Mouse (Mus musculus) hindbrain, embryonic 12.5 days (tissue): Measurements from ENCODE around the gene Ttpal. TPM values are rescaled to one million over a fixed set of nuclear protein-coding genes. Genes with fewer than 3 reads are reported as not detected.

Source experiments
- ATAC-seq: fragments of 200-750 bp; cut with Nextera tagmentation; 2 replicates; pipeline ENCODE4 v1.8.0; 2017; ENCODE audit warnings: moderate TSS enrichment; ENCODE audit not compliant: low FRiP score
- H3K27ac ChIP-seq: fragments of 300-500 bp; sonication (generic); 2 replicates; pipeline ENCODE4 v1.5.1; 2016; ENCODE audit warnings: mild to moderate bottlenecking
- H3K27me3 ChIP-seq: fragments of 300-500 bp; sonication (generic); 2 replicates; pipeline ENCODE4 v1.6.1; 2016; ENCODE audit warnings: mild to moderate bottlenecking
- H3K36me3 ChIP-seq: fragments of 300-500 bp; sonication (generic); 2 replicates; pipeline ENCODE4 v1.6.1; 2016; ENCODE audit warnings: mild to moderate bottlenecking
- H3K4me1 ChIP-seq: fragments of 300-500 bp; sonication (generic); 2 replicates; pipeline ENCODE4 v1.6.1; 2016
- H3K4me2 ChIP-seq: fragments of 300-500 bp; sonication (generic); replicated peaks from 2 replicates; pipeline ENCODE4 v1.6.1; 2016; ENCODE audit warnings: mild to moderate bottlenecking
- H3K4me3 ChIP-seq: fragments of 300-500 bp; sonication (generic); 2 replicates; pipeline ENCODE4 v1.5.1; 2016; ENCODE audit warnings: mild to moderate bottlenecking
- H3K9ac ChIP-seq: fragments of 300-500 bp; sonication (generic); 2 replicates; pipeline ENCODE4 v1.6.1; 2016; ENCODE audit warnings: mild to moderate bottlenecking, moderate library complexity
- H3K9me3 ChIP-seq: fragments of 300-500 bp; sonication (generic); replicated peaks from 2 replicates; pipeline ENCODE4 v1.6.1; 2016; ENCODE audit warnings: mild to moderate bottlenecking
- WGBS: fragments of 180-500 bp; shearing (Covaris S2); methylation state at CpG from one replicate; pipeline ENCODE4 v1.1.7; 2016; 5-methylcytosine and 5-hydroxymethylcytosine counted together
- polyA plus RNA-seq: library from polyadenylated mRNA; unstranded; fragments of >200 nt; fragmentation: Nextera tagmentation; extraction: Ambion mirVana; gene quantifications from 2 replicates; pipeline ENCODE4 v1.2.1, GENCODE M21; 2016

Ttpal gene
- polyA plus RNA-seq, 1 experiment from 2014 or later: 51.5 TPM

- 90% methylated on average over 2 of the region's 2 CpGs for WGBS
- ATAC-seq: no peak
- Histone ChIP-seq H3K4me3 (no peak overlapping the region), H3K27me3 (no peaks in the 10 kb centered on the region), H3K9ac (no peak overlapping the region), H3K4me2 (no peak overlapping the region), H3K27ac (no peak overlapping the region), H3K4me1 (no peaks in the 10 kb centered on the region), H3K9me3 (no peaks in the 10 kb centered on the region), H3K36me3 (no peaks in the 10 kb centered on the region)
These were observed 24.1 kb upstream of the Ttpal start for GRCm38 (mm10) chr2:163577986-163578385.

DNA sequence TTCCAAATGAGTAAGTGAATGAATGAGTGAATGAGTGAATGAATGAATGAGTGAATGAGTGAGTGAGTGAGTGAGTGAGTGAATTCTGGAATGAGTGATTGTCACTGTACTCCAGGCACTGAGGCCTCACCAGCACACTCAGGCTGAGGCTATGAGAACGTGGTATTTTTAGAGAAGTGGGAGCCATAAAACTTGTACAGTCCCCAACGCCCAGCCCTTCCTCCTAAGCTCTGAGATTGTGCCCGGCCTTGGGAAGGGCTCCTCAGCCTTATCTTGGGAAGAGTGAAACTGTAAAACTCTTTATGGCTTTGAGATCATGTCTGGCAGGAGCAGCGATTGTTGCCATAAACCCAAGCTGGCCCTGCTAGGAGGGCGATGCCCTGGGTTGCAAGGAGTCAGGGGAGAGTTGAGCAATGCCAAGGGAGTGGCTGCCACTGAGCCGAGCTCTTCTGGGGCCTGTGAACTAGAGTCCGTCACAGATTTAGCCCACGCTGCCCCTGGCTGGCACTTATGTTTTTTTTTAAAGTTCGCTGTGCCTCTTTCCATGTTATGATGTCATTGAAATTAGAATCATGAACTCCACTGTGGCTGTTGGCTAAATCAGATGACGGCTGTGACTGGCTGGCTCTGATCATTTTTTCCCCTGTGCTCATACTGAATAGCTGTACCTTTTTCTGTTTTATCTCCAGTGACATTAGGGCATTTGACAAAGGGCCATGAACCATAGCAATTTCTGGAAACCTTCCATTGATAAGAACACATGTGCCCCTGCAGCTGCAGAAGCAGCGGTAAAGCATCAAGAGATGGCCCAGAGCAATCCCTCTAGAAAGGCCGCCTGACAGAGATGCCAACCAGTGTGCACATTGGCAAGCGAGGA is 21.8 kb upstream of the Ttpal start:
- ATAC-seq: no peak
- Histone ChIP-seq H3K9ac (no peak overlapping the region), H3K27me3 (no peaks in the 10 kb centered on the region), H3K4me3 (no peak overlapping the region), H3K4me2 (no peak overlapping the region), H3K36me3 (no peaks in the 10 kb centered on the region), H3K4me1 (no peaks in the 10 kb centered on the region), H3K27ac (no peak overlapping the region), H3K9me3 (no peaks in the 10 kb centered on the region)
- 86% methylated on average over 13 of the region's 13 CpGs for WGBS

DNA sequence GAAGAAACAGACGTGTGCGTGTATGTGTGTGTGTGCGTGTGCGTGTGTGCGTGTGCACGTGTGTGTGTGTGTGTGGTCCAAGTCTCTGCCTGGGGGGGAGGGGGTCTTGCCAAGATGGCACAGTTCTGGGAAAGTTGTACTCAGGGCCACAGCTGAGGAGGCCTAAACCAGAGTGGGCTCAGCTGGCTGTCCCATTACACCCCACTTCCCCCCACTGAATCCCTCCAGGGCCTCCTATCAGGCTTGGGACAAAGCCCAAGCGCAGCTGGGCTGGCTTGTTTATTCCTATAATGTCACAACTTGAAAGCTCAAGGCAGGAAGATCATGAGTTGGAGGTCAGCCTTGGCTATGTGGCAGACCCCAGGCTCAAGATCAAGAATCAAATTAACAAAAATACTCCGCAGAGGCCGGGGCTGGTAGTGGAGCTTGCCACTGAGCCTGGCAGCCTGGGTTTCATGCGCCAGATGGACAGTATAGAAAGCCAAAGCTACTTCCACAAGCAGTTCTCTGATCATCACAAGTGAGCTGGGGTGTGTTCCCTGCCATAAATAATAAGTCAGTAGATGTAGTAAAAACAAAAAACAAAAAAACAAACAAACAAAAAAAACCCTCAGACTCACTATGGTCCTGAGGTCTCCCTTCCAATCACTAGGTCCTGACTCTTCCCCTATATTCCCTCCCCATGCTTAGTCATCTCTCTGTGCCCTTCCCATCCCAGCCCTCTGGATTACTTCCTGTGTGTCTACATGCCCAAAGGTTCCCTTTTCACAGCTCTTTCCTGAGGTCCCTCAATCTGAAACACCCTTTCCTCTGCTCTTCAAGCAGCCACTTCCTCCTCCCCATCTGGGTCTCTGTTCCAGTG is 18.7 kb upstream of the Ttpal start:
- Histone ChIP-seq H3K4me2 (no peak overlapping the region), H3K4me1 (no peaks in the 10 kb centered on the region), H3K27ac (no peak overlapping the region), H3K9me3 (no peaks in the 10 kb centered on the region), H3K27me3 (no peaks in the 10 kb centered on the region), H3K4me3 (no peak overlapping the region), H3K9ac (no peak overlapping the region), H3K36me3 (no peaks in the 10 kb centered on the region)
- 93% methylated on average over 10 of the region's 10 CpGs for WGBS
- no peak for ATAC-seq

DNA sequence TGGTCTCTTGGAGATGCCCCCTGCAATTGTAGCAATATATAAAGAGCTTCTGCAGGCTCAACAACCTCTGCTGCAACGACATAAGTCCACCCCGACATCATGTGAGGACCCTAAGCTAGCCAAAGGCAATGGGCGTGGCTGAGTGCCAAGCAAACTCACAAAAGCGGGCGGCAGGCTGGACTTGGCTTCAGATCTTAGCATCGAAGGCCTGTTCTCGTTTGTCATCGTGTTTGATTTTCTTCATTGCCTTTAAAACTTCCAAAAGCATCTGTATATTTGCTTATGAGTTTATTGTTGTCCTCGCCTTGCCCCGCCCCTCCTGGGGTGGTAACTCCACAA is 18.1 kb upstream of the Ttpal start:
- Histone ChIP-seq H3K4me1 (no peaks in the 10 kb centered on the region), H3K9me3 (no peaks in the 10 kb centered on the region), H3K27ac (no peak overlapping the region), H3K4me2 (no peak overlapping the region), H3K36me3 (no peaks in the 10 kb centered on the region), H3K27me3 (no peaks in the 10 kb centered on the region), H3K9ac (no peak overlapping the region), H3K4me3 (no peak overlapping the region)
- WGBS: 84% methylated on average over 10 of the region's 10 CpGs
- no peak for ATAC-seq

DNA sequence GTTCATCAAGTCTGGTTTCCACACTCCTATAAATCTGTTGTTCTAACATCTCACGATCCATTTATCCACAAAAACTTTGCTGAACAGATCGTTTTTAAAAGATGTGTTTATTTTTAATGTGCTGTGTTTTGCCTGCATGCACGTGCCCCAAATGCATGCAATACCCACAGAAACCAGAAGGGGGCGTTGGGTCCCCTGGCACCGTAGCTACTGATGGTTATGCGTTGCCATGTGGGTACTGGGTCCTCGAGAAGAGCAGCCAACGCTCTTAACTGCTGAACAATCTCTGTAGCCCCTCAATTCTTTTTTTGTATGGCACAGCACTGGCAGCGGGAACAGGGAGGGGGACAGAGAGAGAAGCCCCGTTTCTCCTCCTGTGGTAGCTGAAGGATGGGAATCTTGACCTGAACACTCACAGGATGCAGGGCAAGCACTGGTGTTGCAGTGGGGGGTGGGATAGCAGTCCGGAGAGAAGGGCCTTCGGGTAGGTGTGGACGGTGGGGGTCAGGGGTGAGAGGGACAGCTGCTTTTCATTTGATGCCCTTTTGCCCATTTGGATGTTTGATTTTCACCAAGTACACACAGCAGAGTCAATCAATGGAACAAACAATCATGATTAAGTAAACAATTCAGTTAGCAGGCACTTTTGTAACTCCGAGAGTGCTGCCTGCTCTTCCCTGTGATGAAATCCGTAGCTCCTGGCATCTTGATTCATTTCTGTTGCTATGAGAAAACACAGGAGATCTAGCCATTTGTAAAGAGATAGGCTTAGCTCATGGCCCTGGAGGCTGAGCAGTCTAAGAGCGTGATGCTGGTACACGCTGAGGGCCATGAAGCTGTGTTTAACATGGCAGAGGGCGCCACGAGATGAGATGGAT is 15.5 kb upstream of the Ttpal start:
- H3K4me1 ChIP-seq: no peaks in the 10 kb centered on the region
- no peak for ATAC-seq
- H3K4me2 ChIP-seq: no peak overlapping the region
- no peak overlapping the region for H3K4me3 ChIP-seq
- no peak overlapping the region for H3K9ac ChIP-seq
- WGBS: 48% methylated on average over 19 of the region's 19 CpGs
- H3K27me3 ChIP-seq: no peaks in the 10 kb centered on the region
- no peak overlapping the region for H3K27ac ChIP-seq
- H3K36me3 ChIP-seq: no peaks in the 10 kb centered on the region
- H3K9me3 ChIP-seq: no peaks in the 10 kb centered on the region

DNA sequence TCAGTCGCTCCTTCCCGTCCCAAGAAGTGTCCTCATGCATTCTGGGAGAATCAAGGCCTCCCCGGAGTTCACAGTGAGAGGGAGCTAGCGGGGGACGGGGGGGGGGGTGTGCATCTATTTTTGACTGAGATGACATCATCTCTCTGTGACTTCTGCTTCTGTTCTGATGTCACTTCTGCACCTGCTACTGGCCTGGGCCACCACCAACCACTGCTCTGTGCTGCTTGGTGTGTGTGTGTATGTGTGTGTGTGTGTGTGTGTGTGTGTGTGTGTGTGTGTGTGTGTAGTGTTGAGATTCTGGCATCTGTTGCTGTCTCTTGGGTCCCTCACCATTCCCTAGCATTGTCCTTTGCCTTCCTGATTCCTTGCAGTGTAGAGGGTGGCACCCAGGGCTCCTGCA is 14.6 kb upstream of the Ttpal start:
- WGBS: 79% methylated on average over 5 of the region's 5 CpGs
- Histone ChIP-seq H3K36me3 (no peaks in the 10 kb centered on the region), H3K4me3 (no peak overlapping the region), H3K9ac (no peak overlapping the region), H3K4me1 (no peaks in the 10 kb centered on the region), H3K27me3 (no peaks in the 10 kb centered on the region), H3K9me3 (no peaks in the 10 kb centered on the region), H3K27ac (no peak overlapping the region), H3K4me2 (no peak overlapping the region)
- no peak for ATAC-seq

DNA sequence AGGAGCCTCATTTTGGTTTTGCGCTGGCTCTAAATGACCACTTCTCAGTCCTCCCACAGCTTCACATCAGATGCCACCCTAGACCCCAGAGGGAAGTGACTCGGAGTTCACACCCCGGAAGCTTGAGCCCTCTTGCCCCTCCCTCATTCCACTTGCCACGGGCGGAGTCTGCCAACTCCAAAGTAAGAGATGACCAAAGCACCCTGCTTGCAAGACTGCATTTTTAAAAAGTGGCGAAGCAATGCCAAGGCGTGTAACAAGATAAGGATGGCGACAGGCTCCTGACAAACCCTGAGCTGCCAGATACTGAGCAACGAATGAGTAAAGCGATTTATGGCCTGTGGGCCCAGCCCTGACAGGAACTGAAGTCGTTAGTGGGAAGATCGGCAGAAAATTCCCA is 11.9 kb upstream of the Ttpal start:
- 77% methylated on average over 12 of the region's 12 CpGs for WGBS
- no peaks in the 10 kb centered on the region for H3K9me3 ChIP-seq
- H3K27me3 ChIP-seq: no peaks in the 10 kb centered on the region
- H3K27ac ChIP-seq: no peak overlapping the region
- H3K36me3 ChIP-seq: no peaks in the 10 kb centered on the region
- H3K4me3 ChIP-seq: no peak overlapping the region
- H3K4me1 ChIP-seq: no peaks in the 10 kb centered on the region
- no peak overlapping the region for H3K4me2 ChIP-seq
- no peak overlapping the region for H3K9ac ChIP-seq
- no peak for ATAC-seq

DNA sequence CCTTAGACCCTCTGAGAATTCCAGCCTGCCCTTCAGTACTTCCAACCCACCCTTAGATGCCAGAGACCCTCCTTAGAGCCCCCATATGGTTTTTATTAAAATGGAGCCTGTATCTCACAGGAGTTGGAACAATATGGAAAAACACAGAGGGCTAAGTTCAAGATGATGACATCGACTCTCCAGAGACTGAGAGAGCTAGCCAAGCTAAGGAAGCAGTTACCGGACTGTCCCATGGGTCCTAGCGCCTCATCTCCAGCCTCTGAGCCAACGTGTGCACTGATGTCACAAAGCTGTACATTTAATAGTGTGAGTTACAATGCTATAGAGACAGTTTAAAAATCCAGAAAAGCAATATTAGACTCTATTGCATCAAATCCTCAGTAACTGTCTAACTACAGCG is 11.1 kb upstream of the Ttpal start:
- ATAC-seq: no peak
- 76% methylated on average over 5 of the region's 5 CpGs for WGBS
- H3K4me1 ChIP-seq: no peaks in the 10 kb centered on the region
- H3K4me2 ChIP-seq: no peak overlapping the region
- no peak overlapping the region for H3K4me3 ChIP-seq
- no peaks in the 10 kb centered on the region for H3K9me3 ChIP-seq
- H3K9ac ChIP-seq: no peak overlapping the region
- H3K36me3 ChIP-seq: no peaks in the 10 kb centered on the region
- no peaks in the 10 kb centered on the region; the same call in 1 of the 2 replicates for H3K27me3 ChIP-seq
- no peak overlapping the region for H3K27ac ChIP-seq

- H3K36me3 ChIP-seq: no peaks in the 10 kb centered on the region
- 73% methylated on average over 1 of the region's 1 CpGs for WGBS
- no peaks in the 10 kb centered on the region; the same call in 1 of the 2 replicates for H3K27me3 ChIP-seq
These were observed 10.0 kb upstream of the Ttpal start for GRCm38 (mm10) chr2:163592084-163592483.

GRCm38 (mm10) chr2:163593636-163594282 is 8.4 kb upstream of the Ttpal start:
- no peak for ATAC-seq
- no peak overlapping the region for H3K9ac ChIP-seq
- 88% methylated on average over 10 of the region's 10 CpGs for WGBS
- no peaks in the 10 kb centered on the region; the same call in 1 of the 2 replicates for H3K27me3 ChIP-seq
- H3K4me2 ChIP-seq: no peak overlapping the region
- H3K4me1 ChIP-seq: no peaks in the 10 kb centered on the region
- no peak overlapping the region for H3K4me3 ChIP-seq
- H3K36me3 ChIP-seq: no peaks in the 10 kb centered on the region
- no peaks in the 10 kb centered on the region for H3K9me3 ChIP-seq
- no peak overlapping the region for H3K27ac ChIP-seq

More at GRCm38 (mm10) chr2:163592084-163592483, 10.0 kb upstream of the Ttpal start:
- no peak for ATAC-seq
- no peak overlapping the region for H3K27ac ChIP-seq
- no peaks in the 10 kb centered on the region for H3K4me1 ChIP-seq
- no peak overlapping the region for H3K4me2 ChIP-seq
- no peaks in the 10 kb centered on the region for H3K9me3 ChIP-seq
- no peak overlapping the region for H3K4me3 ChIP-seq
- no peak overlapping the region for H3K9ac ChIP-seq

DNA sequence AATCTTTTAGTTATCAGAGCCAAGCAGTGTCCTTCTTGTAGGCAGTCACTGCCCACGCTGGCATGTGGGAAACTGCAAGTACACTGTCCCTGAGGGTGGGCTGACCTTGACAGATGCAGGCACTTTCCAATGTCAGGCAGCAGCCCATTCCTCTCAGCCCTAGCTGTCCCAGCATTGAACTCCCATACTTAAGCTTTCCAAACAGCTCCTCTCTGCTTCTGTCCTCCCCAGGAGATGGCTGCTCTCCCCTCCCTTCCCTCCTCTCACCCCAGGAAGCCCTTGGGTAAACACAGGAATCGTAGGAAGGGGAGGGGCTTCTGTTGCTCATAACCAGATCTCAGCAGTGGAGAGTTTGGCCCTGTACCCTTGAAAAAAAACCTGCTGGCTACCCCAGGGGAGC is 7.0 kb upstream of the Ttpal start:
- Histone ChIP-seq H3K9ac (no peak overlapping the region), H3K36me3 (no peaks in the 10 kb centered on the region), H3K4me2 (no peak overlapping the region), H3K9me3 (no peaks in the 10 kb centered on the region), H3K27ac (no peak overlapping the region), H3K4me3 (no peak overlapping the region), H3K27me3 (no peaks in the 10 kb centered on the region; the same call in 1 of the 2 replicates), H3K4me1 (no peaks in the 10 kb centered on the region)
- WGBS: 23% methylated on average over 2 of the region's 2 CpGs
- no peak for ATAC-seq
